13 mouse cellular contexts compared by ENCODE assay signal in the genomic region with DNA sequence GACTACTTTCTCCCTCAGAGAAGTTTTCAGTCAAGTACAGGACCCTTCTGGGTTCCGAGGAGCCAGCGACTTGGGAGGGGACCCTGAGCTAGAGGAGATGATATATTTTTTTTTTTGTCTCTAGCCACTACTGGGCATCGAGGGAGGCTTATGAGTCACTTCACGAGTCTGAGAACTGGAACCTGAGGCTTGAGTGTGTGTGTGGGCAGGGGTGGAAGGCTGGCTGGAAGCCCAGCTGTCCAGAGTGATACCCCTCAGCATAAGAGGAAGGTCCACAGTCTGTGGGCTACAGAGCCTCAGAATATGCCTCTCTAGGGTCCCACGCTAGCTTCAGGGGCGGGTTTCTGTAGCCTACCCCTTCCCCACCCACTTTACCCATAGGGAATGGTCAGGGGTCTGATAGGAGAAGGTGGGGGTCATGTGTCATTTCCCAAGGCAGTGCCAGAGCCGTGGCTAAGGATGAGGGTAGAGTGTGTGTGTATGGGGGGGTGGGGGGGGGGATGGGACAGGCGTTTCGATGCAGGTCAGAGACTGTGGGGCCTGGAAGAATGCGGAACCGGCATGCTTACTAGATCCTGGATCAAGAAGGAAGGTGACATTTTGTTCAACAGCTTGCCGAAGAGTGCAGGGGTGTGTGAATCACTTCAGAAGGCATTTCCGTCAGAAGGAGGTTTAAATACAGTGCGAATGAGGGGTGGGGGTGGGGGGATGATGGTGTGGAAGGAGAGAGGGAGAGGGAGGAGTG. TPM values are rescaled to one million over a fixed set of nuclear protein-coding genes. Genes with fewer than 3 reads are reported as not detected.
DNase-seq lines count a peak whose midpoint lies in the region; ATAC-seq and TF ChIP-seq lines count a peak whose summit lies in the region.
"Had no signal": no experiment of that assay in that cellular context is flagged by ENCODE, and none has a peak within 500 bp of the region (broad histone marks: within the 10 kb centered on the region; RNA-seq: fewer than 3 reads in every experiment).

No protein-coding gene starts in this region.

- peak; percentile 5; the same call in 1 of the 2 replicates for ATAC-seq in intestine, postnatal 0 days
- no peak for ATAC-seq in intestine, embryonic 16.5 days
- ATAC-seq in stomach, embryonic 14.5 days (ENCODE audit: insufficient number of reproducible peaks, insufficient read depth, low FRiP score, low read depth): no peak

- WGBS in intestine, postnatal 0 days: 60% methylated on average over 14 of the region's 14 CpGs
- WGBS in intestine, embryonic 16.5 days: 55% methylated on average over 14 of the region's 14 CpGs
- WGBS in stomach, embryonic 14.5 days: 44% methylated on average over 14 of the region's 14 CpGs

- H3K27ac ChIP-seq in intestine, postnatal 0 days (ENCODE audit: low read depth, low read length): no peak overlapping the region
- no peak overlapping the region for H3K27ac ChIP-seq in intestine, embryonic 16.5 days (ENCODE audit: low read length)
- peak overlapping the region; percentile 52 for H3K27ac ChIP-seq in stomach, embryonic 14.5 days (ENCODE audit: low read length)
- H3K27ac ChIP-seq: layer of hippocampus, adult 2 months had no signal

- H3K9ac ChIP-seq in intestine, postnatal 0 days (ENCODE audit: low read depth, low read length): no peak overlapping the region
- no peak overlapping the region for H3K9ac ChIP-seq in intestine, embryonic 16.5 days (ENCODE audit: low read depth, low read length)
- no peak overlapping the region for H3K9ac ChIP-seq in stomach, embryonic 14.5 days (replicated peaks; ENCODE audit: low read depth, low read length)

- no peak overlapping the region for H3K4me3 ChIP-seq in intestine, postnatal 0 days (ENCODE audit: low read depth, low read length)
- H3K4me3 ChIP-seq in intestine, embryonic 16.5 days (ENCODE audit: low read length): no peak overlapping the region
- no peak overlapping the region for H3K4me3 ChIP-seq in stomach, embryonic 14.5 days (ENCODE audit: low read depth, low read length)
- H3K4me3 ChIP-seq: erythroblast, embryonic 14.5 days; layer of hippocampus, adult 2 months had no signal

- peak; percentile 63 to 67 for DNase-seq in right cerebral cortex, adult 2 months (ENCODE audit: low spot score in 2 of 2)
- no peak for DNase-seq in right cerebral cortex, postnatal 25 days
- peak; percentile 84 for DNase-seq in brain, adult 2 months (ENCODE audit: low read depth, low spot score)
- DNase-seq in adrenal gland, postnatal 10 days: no peak
- no peak for DNase-seq in frontal cortex, postnatal 14 days (ENCODE audit: low spot score in 2 of 2)
- DNase-seq: cerebellum, adult 9-10 months; gastrocnemius, postnatal 36 days had no signal

- no peaks in the 10 kb centered on the region; the same call in 1 of the 2 replicates for H3K36me3 ChIP-seq in intestine, postnatal 0 days (ENCODE audit: control insufficient read depth, insufficient read depth)
- H3K36me3 ChIP-seq in intestine, embryonic 16.5 days (ENCODE audit: control insufficient read depth, insufficient read depth, low read length): no peaks in the 10 kb centered on the region; the same call in 1 of the 2 replicates
- H3K36me3 ChIP-seq in stomach, embryonic 14.5 days (ENCODE audit: control insufficient read depth, insufficient read depth, low read length): no peaks in the 10 kb centered on the region

- H3K9me3 ChIP-seq in intestine, postnatal 0 days (ENCODE audit: control insufficient read depth): no peaks in the 10 kb centered on the region
- no peaks in the 10 kb centered on the region for H3K9me3 ChIP-seq in intestine, embryonic 16.5 days (ENCODE audit: control insufficient read depth, low read length)
- H3K9me3 ChIP-seq in stomach, embryonic 14.5 days (ENCODE audit: control insufficient read depth, low read depth, low read length): no peaks in the 10 kb centered on the region

- TF ChIP-seq CTCF in intestine, postnatal 0 days (IDR thresholded peaks at IDR 0.05; ENCODE audit: low read depth): no peak

- no peaks in the 10 kb centered on the region for H3K27me3 ChIP-seq in intestine, postnatal 0 days (replicated peaks; ENCODE audit: control insufficient read depth, insufficient read depth, low read length)
- no peaks in the 10 kb centered on the region for H3K27me3 ChIP-seq in intestine, embryonic 16.5 days (replicated peaks; ENCODE audit: control insufficient read depth, insufficient read depth, low read length)
- H3K27me3 ChIP-seq in stomach, embryonic 14.5 days (ENCODE audit: control insufficient read depth, insufficient read depth, low read length): no peaks in the 10 kb centered on the region

- peaks cover 3% of the 10 kb centered on the region; the same call in 1 of the 2 replicates for H3K4me1 ChIP-seq in intestine, postnatal 0 days (replicated peaks; ENCODE audit: control insufficient read depth, insufficient read depth, low read length)
- H3K4me1 ChIP-seq in intestine, embryonic 16.5 days (ENCODE audit: control insufficient read depth, insufficient read depth, low read length): peaks cover 45% of the 10 kb centered on the region
- H3K4me1 ChIP-seq in stomach, embryonic 14.5 days (ENCODE audit: control insufficient read depth, insufficient read depth, low read length): peaks cover 31% of the 10 kb centered on the region

- no peak overlapping the region; the same call in 1 of the 2 replicates for H3K4me2 ChIP-seq in intestine, postnatal 0 days (replicated peaks; ENCODE audit: low read depth)
- no peak overlapping the region for H3K4me2 ChIP-seq in intestine, embryonic 16.5 days (ENCODE audit: low read depth, low read length)
- H3K4me2 ChIP-seq in stomach, embryonic 14.5 days (replicated peaks; ENCODE audit: low read depth, low read length): no peak overlapping the region

RNA-seq across cellular contexts. Expression of a gene that starts 9.5 kb away (rescaled TPM):
- polyA plus RNA-seq in intestine, postnatal 0 days (2015; fragmentation: Nextera tagmentation; extraction: Ambion mirVana): 5.6 and 6.4 TPM in 2 replicates
- 9.1 and 9.5 TPM in 2 replicates for polyA plus RNA-seq in intestine, embryonic 16.5 days (2015; fragmentation: Nextera tagmentation; extraction: Ambion mirVana)
- polyA plus RNA-seq in stomach, embryonic 14.5 days (2014; fragmentation: Nextera tagmentation; extraction: Ambion mirVana): 7.2 and 7.6 TPM in 2 replicates
- total RNA-seq in adrenal gland, postnatal 10 days (2021): 10 to 100 TPM; 13.9 to 22.1 TPM

RNA-seq across cellular contexts. Expression of a gene that starts 33.4 kb away (rescaled TPM):
- polyA plus RNA-seq in intestine, postnatal 0 days (2015; fragmentation: Nextera tagmentation; extraction: Ambion mirVana): 0.33 and 0.39 TPM in 2 replicates
- 0.51 and 0.70 TPM in 2 replicates for polyA plus RNA-seq in intestine, embryonic 16.5 days (2015; fragmentation: Nextera tagmentation; extraction: Ambion mirVana)
- 6.8 and 7.8 TPM in 2 replicates for polyA plus RNA-seq in stomach, embryonic 14.5 days (2014; fragmentation: Nextera tagmentation; extraction: Ambion mirVana)
- total RNA-seq in adrenal gland, postnatal 10 days (2021): 1 to 10 TPM; 4.4 to 6.5 TPM
- polyA plus RNA-seq: macrophage had no signal

Comparison
In these comparisons a context has a peak if more than half of its experiments do, and no peak if none do; other contexts are left out.
1. DNase-seq: peak in right cerebral cortex, adult 2 months (2 of 2) and brain, adult 2 months (single experiment); none in right cerebral cortex, postnatal 25 days (single experiment), adrenal gland, postnatal 10 days (single experiment) and frontal cortex, postnatal 14 days (0 of 2).